Mouse (Mus musculus) ovary, postnatal 10 days (tissue): Measurements from ENCODE around the gene Foxj1.

Source experiments
- DNase-seq: peaks from one replicate; pipeline ENCODE4 v3.0.0; 2022; ENCODE audit warnings: low spot score

The Foxj1 gene

GRCm38 (mm10) chr11:116342069-116342791, 7.0 kb upstream of the Foxj1 start:
- no peak for DNase-seq

GRCm38 (mm10) chr11:116337531-116337930, 2.3 kb upstream of the Foxj1 start:
- no peak for DNase-seq

DNA sequence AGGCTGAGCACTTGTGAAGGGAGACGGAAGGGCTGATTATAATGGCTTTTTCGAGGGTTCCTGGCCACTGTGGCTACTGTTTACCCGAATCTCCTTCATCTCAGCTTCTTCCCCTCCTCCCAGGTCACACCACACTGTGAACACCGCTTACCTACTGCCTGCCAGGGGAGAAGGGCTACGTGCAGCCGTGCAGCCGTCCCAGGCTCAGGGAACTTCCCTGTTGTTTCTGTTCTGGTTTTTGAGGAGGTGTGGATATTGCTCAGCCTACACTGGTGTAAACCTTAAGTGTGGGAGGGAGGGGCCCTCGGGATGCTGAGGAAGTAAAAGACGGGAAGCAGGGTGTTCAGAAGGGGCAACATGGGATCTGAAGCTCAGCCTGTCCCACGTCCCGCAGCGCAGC, 1.8 kb upstream of the Foxj1 start:
- no peak for DNase-seq

DNA sequence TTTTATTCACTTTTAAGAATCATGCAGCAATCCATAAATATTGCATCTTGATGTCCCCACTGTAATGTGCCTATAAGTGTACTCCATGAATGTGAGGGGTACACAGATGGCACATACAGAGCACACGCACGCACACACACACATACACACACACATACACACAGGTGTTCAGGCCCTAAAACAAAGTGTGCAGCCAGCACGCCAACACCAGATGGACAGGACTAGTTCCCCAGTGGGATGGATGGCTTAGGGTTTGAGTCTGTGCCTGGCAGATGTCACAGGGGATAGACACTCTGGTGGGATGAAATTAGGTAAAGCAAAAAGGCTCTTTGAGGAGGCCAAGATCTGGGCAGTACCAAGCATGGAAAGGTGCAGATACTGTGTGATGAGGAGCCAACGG, 1.2 kb upstream of the Foxj1 start:
- no peak for DNase-seq

- DNase-seq: no peak
These were observed 799 bp downstream of the Foxj1 start for GRCm38 (mm10) chr11:116334417-116334782.

DNA sequence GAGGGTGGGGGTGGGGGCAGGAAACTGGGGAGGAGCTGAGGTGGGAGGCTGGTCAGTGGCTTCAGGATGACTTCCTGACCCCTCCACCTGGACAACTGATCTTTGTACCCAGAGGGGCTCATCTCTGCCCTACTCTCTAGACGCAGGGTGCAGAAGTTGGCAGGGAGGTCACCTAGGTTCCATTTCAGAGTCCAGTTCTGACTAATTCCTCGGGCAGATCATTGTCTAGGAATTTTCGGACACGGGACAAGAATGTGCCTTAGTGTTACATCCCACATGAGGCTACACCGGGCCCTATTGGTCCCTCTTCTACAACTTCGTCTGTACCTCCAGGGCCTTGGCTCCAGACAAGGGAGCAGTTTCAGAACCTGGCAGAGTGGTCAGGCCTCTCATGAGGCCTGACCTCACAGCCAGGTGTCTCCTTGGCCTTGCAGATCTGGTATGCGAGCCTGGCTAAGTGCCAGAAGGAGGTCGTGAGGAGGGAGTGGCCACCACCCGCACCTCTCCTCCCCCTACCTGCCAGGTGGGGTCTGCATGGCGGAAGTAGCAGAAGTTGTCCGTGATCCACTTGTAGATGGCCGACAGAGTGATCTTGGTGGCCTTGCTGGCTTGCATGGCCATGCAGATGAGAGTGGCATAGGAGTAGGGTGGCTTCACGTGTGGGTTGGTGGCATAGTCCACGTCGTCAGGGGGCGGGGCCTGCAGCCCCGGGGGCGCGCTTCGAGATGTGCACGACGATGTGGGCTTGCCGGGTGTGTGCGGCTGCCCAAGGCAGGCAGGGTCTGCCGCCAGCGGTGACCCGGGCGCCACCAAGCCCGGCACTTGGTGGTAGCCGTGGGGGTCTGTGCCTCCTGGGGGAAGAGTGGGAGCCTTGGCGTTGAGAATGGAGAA, 1.4 kb downstream of the Foxj1 start:
- DNase-seq: no peak

- DNase-seq: no peak
These were observed 2.3 kb downstream of the Foxj1 start for GRCm38 (mm10) chr11:116332983-116333270.

DNA sequence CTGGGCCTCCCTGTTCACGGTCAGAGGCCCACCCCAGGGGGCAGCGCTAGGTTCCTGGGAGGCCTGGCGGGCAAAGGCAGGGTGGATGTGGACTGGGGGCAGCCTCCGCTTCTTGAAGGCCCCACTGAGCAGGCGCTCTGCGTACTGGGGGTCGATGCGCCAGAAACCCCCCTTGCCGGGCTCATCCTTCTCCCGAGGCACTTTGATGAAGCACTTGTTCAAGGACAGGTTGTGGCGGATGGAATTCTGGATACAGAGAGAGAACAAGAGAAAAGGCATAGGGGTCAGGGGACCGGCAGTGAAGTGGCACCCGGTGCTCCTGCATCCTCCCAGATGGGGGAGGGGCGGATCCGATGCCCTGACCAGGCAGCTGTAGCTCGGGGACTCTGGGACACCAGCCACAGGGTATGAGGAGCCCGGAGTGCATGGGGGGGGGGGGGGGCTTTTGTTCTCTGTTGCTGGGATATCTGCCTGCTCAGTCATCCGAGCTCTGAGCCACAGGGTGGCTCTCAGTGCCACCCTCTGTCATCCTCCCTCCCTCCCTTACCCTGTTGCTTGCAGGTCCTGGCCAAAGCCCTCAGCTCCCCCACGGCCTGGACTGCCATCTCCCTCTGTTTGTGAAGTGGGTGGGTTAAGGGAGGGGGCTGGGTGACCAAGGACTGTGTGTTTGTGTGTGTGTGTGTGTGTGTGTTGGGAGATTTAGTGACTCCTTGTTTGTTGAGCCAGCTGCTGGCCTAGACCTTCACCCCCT, 2.8 kb downstream of the Foxj1 start:
- DNase-seq: no peak

DNA sequence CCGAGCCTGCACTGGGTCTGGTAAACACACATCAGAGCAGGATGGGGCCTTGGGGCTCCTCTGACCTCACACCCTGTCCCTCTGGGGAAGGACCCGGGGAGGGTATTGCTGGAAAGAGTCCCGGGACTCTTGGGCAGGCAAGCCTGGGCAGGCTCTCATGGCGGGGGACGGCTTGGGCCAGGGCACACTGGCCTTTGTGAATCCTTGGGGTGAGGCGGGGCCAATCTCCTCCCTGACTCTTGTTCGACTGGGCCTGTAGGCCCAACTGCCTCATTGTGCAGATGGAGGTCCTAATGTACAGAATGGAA, 5.0 kb downstream of the Foxj1 start:
- no peak for DNase-seq

DNA sequence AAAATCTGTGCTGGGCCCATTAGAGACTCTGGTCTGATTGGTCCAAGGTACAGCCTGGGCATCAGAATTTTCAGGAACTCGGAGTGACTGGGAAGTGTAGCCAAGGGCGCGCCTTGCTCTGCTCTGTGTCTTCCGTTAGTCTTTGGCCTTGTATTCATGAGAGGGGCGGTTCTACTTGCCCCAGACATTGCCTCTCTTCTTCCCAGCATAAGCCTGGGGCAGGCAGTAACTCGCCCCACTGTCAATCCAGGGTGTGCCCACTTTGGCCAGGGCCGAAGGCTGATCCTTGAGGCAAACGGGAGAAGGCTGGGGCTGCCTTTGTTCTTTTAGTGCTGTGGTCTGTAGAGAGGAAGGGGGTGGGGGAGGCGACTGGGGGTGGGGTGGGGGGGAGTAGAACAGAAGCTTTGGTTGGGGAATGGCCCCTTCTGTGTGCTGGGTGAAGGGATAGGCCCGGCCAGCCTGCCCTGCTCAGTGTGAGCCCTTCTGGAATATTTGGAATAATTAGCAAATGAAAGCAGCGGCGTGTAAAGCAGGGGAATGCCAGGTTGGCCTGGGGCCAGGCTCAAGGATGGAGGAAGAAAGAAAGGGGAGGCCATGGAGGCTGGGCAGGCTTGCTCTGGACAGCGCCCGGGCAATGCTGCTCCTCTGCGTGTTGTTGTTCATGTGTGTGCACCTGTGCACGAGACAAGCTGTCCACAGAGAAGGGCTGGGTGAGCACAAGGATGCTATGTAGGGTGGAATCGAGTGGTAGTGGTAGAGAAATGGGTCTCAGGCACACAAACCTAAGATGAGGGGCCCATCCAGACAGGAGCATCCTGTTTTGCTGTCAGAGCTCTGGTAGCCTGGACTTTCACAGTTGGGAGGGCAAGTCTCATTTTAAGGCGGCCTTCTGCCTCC, 5.6 kb downstream of the Foxj1 start:
- DNase-seq: no peak

DNA sequence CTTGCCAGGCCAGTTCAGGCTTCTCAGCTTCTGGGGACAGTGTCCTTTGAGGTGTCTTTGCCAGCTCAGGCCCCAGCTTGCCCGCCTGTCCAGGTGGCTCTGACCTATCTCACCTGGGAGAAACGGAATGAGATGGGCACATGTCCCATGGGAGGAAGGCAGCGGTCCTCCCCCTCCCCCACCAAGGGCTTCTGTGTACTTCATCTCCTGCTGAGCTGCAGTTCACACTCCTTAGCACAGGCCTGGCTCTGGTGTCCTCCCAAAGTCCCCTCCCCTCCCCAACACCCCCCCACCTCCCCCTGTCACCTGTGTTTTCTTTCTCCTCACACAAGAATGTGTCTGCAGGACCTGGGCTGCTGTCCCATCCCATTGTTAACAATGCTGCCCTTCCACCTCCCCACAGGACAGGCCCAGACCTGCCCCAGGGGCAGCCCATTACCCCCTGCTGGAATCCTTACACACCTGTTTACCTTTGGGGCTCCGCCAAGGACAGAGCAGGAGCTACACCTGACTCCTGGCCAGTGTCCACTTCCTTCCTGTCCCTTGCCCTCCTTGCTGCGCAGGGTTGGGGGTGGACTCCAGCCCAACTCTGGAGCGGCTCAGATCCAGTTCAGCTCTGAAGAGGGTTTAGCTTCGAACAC, 8.1 kb downstream of the Foxj1 start:
- no peak for DNase-seq

GRCm38 (mm10) chr11:116318719-116319659, 16.2 kb downstream of the Foxj1 start:
- peak; percentile 89 for DNase-seq

DNA sequence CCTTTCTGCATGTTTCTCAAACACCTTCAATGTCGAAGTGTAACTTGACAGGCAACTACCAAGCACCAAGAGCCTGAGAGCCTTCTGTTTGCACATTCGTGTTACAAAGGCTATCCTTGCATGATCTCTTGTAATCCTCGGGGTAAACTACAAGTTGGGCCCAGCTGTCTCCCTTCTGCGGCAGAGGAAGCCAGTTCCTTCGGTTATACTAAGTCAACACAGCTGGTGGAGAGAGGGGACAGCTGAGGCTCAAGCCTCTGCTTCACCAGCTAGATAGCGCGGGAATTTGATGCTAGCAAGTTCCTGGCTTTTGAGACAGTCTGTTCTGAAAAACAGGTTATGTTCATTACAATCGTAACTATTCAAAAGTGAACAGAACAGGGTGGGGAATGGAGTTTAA, 22.8 kb downstream of the Foxj1 start:
- DNase-seq: no peak

DNA sequence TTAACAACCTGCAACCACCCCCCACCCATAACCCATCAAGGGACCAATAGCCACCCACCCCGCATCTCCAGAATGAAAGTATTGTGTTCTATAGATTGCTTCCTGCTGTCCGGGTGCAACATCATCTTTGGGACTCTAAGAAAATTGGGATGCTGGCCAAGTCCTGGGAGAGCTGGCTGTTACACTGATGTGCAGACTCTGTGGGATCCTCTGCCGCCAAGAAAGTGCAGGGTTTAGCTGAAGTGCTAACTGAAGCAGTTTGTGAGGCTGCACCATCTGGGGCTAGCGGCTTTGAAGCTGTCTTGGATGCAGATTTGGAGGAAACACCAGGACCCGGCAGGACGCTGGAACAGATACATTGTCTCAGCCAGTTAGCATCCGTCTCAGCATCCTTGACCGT, 24.0 kb downstream of the Foxj1 start:
- no peak for DNase-seq

- no peak for DNase-seq
These were observed 25.6 kb downstream of the Foxj1 start for GRCm38 (mm10) chr11:116309601-116310000.

GRCm38 (mm10) chr11:116307762-116308531, 27.3 kb downstream of the Foxj1 start:
- no peak for DNase-seq

- DNase-seq: no peak
These were observed 28.0 kb downstream of the Foxj1 start, which contains the start of gene Exoc7 for GRCm38 (mm10) chr11:116307019-116307725. TSS of gene Exoc7 (minus strand) at chr11:116307233.

- DNase-seq: peak; percentile 81
These were observed 28.8 kb downstream of the Foxj1 start for GRCm38 (mm10) chr11:116306126-116306982.
